Mouse (Mus musculus) ES-Bruce4 (cell line): ENCODE results near the gene Rdh8. TPM values are rescaled to one million over a fixed set of nuclear protein-coding genes. Genes with fewer than 3 reads are reported as not detected.
A peak's percentile ranks its signal among the peaks of the same experiment; 100 is the strongest.

Source experiments
- H3K27ac ChIP-seq: 2 replicates; pipeline ENCODE4 v1.5.1; 2012; ENCODE audit warnings: low read length, inconsistent platforms; ENCODE audit not compliant: insufficient read depth
- H3K27me3 ChIP-seq: 2 replicates; pipeline ENCODE4 v1.6.1; 2012; ENCODE audit warnings: mild to moderate bottlenecking, low read length, inconsistent platforms; ENCODE audit not compliant: control insufficient read depth, poor library complexity, insufficient read depth, severe bottlenecking
- H3K36me3 ChIP-seq: 2 replicates; pipeline ENCODE4 v1.6.1; 2012; ENCODE audit warnings: inconsistent platforms, mild to moderate bottlenecking, low read length, moderate library complexity; ENCODE audit not compliant: control insufficient read depth, poor library complexity, insufficient read depth, severe bottlenecking
- H3K4me1 ChIP-seq: one replicate; pipeline ENCODE4 v1.8.1; 2011; ENCODE audit warnings: low read length; ENCODE audit not compliant: control insufficient read depth, insufficient read depth
- H3K4me3 ChIP-seq: 2 replicates; pipeline ENCODE4 v1.5.1; 2011; ENCODE audit warnings: low read depth, mild to moderate bottlenecking, low read length
- H3K9ac ChIP-seq: 2 replicates; pipeline ENCODE4 v1.6.1; 2012; ENCODE audit warnings: low read depth, mild to moderate bottlenecking, inconsistent platforms; ENCODE audit not compliant: poor library complexity, severe bottlenecking
- H3K9me3 ChIP-seq: replicated peaks from 2 replicates; pipeline ENCODE4 v1.6.1; 2012; ENCODE audit warnings: mild to moderate bottlenecking, low read length, inconsistent platforms; ENCODE audit not compliant: control insufficient read depth, poor library complexity, insufficient read depth, severe bottlenecking
- CTCF ChIP-seq: IDR thresholded peaks from one replicate; pipeline ENCODE4 v1.8.1; 2011; ENCODE audit warnings: low read depth, low read length
- EP300 ChIP-seq: IDR thresholded peaks from 2 replicates; pipeline ENCODE4 v1.6.1; 2011; ENCODE audit warnings: low read depth, low read length; ENCODE audit not compliant: insufficient read depth
- POLR2A ChIP-seq: IDR thresholded peaks from one replicate; pipeline ENCODE4 v1.8.1; 2011; ENCODE audit warnings: low read length; ENCODE audit not compliant: insufficient read depth
- polyA plus RNA-seq: library from polyadenylated mRNA; stranded (reverse); fragments of >200 nt; gene quantifications from 2 replicates; pipeline ENCODE4 v1.2.4, GENCODE M21; 2011; ENCODE audit warnings: low read depth; ENCODE audit not compliant: missing spikeins, insufficient read depth, insufficient read length

The Rdh8 gene
- polyA plus RNA-seq, 1 experiment, result not detected

DNA sequence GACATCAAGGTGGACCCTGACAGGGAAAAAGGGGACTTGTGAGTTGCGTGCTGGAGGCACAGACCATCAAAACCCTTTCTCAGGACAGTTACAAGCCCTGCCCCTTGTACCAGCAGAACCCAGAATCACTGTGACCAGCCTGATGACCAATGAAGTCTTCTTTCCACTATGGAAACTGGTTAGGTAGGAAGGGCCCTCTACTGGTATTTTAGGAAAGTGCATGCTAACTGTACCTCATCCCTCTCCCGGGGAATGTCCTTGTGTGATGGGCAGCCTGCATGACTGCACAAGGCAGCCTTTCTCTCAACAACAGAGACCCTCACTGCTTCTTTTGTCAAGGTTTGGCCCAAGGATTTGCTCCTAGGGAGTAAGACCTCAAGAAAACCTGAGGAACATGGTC, 24.4 kb downstream of the Rdh8 start:
- Histone ChIP-seq H3K9ac (no peak overlapping the region), H3K4me1 (no peaks in the 10 kb centered on the region), H3K27me3 (no peaks in the 10 kb centered on the region), H3K4me3 (no peak overlapping the region), H3K9me3 (no peaks in the 10 kb centered on the region), H3K27ac (no peak overlapping the region), H3K36me3 (no peaks in the 10 kb centered on the region)
- no peak for TF ChIP-seq POLR2A
- peak; percentile 15 for TF ChIP-seq CTCF

DNA sequence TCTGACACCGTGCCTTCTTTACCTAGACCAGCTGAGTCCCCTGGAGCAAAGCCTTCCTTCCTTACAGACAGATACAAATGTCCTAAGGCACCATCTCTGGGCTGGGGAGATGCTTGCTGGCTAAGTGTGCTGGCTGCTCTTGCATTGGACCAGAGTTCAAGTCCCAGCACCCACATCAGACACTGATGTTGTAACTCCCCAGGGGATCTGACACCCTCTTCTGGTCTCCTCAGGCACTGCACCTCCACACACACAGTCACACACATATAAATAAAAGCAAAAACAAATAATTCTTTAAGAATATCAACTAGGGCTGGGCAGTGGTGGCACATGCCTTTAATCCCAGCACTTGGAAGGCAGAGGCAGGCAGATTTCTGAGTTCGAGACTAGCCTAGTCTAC, 31.9 kb downstream of the Rdh8 start:
- TF ChIP-seq CTCF, result peak; percentile 6
- no peak for TF ChIP-seq POLR2A
- no peak for TF ChIP-seq EP300
- Histone ChIP-seq H3K4me1 (no peaks in the 10 kb centered on the region), H3K4me3 (no peak overlapping the region), H3K9me3 (no peaks in the 10 kb centered on the region), H3K9ac (no peak overlapping the region), H3K36me3 (no peaks in the 10 kb centered on the region), H3K27me3 (no peaks in the 10 kb centered on the region), H3K27ac (no peak overlapping the region)

DNA sequence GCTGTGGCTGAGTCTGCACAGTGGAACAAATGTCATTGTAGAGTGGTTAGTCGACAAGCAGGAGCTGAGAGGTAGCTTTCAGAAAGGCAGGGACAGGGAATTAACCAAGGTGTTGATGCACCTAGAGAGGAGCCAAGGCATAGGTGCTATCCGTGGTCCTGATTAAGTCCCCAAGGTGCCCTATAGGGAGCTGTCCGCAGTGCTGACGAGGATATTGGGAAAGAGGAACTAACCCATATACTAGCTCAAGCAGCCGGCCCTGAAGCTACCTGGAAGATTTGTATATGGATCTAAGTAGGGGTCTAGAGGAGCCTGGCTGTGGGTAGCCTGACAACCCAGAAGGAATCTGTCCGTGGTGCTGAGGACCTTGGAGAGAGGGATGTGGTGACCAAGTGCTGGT, 38.8 kb downstream of the Rdh8 start:
- no peaks in the 10 kb centered on the region for H3K4me1 ChIP-seq
- TF ChIP-seq CTCF (no peak), EP300 (0 out of 2 replicates have a peak, but pooled peaks have one; percentile 49)
- no peaks in the 10 kb centered on the region for H3K9me3 ChIP-seq
- H3K4me3 ChIP-seq, result no peak overlapping the region
- H3K27me3 ChIP-seq, result no peaks in the 10 kb centered on the region
- no peak overlapping the region for H3K9ac ChIP-seq
- no peak overlapping the region for H3K27ac ChIP-seq
- no peaks in the 10 kb centered on the region for H3K36me3 ChIP-seq

DNA sequence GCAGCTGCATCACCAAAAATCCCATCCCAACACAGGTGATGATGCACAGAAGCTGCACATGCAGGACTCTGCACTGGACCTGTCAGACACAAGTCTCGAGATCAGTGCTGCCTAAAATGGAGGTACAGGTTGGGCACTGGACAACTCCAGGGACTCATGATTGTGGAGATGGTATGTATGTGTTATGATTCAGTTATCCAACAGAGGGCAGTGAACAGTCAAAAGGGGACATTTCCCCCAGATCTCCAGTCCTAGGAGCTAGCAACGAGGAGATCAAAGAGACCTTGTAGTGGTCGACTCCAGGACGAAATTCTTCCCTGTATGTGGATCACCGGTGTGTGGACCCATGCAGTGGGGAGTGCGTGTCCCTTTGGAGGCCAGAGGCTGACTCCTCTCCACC, 41.6 kb downstream of the Rdh8 start:
- Histone ChIP-seq H3K27me3 (no peaks in the 10 kb centered on the region), H3K9ac (no peak overlapping the region), H3K9me3 (no peaks in the 10 kb centered on the region), H3K27ac (no peak overlapping the region), H3K36me3 (no peaks in the 10 kb centered on the region), H3K4me1 (no peaks in the 10 kb centered on the region), H3K4me3 (no peak overlapping the region)
- no peak for TF ChIP-seq EP300
- no peak for TF ChIP-seq CTCF
- TF ChIP-seq POLR2A, result no peak

DNA sequence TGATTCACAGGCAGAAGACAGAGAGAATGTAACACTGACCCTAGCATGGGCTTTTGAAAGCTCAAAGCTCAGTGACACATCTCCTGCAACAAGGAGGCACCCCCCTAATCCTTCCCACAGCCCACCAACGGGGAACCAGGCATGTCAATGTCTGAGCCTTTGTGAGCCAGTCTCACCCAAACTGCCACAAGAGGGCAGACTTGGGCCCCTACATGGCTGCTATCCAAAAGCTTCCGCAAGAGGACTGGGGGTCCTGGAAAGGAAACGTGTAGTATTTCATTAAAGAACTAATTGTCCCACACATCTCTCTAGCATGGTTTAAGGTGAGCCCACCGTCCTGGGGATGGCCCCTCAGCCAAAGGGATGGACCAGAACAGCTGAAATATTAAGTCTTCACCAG, 43.5 kb downstream of the Rdh8 start:
- Histone ChIP-seq H3K36me3 (no peaks in the 10 kb centered on the region), H3K4me3 (no peak overlapping the region), H3K9ac (no peak overlapping the region), H3K27ac (no peak overlapping the region), H3K27me3 (no peaks in the 10 kb centered on the region), H3K4me1 (no peaks in the 10 kb centered on the region), H3K9me3 (no peaks in the 10 kb centered on the region)
- TF ChIP-seq CTCF (peak; percentile 87), POLR2A (no peak), EP300 (no peak)

DNA sequence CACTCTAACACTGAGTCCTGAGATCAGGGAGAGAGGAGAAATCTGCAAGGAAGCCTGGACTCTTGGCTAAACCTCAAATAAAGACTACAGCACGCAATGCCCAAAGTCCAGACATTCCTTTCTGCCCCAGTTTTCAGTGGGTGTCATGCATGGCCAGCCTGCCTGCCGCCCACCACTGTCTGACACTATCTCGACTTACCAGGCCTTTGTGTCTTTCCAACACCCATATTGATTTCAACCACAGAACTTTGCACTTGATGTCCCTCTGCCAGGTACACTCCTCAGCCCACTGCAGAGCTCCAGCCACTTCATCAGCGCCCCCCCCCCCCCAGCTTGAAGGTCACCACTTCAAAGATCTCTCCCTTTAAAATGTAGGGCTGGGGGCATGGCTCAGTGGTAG, 43.9 kb downstream of the Rdh8 start:
- Histone ChIP-seq H3K9me3 (no peaks in the 10 kb centered on the region), H3K4me1 (no peaks in the 10 kb centered on the region), H3K9ac (no peak overlapping the region), H3K27me3 (no peaks in the 10 kb centered on the region), H3K4me3 (no peak overlapping the region), H3K36me3 (no peaks in the 10 kb centered on the region), H3K27ac (no peak overlapping the region)
- TF ChIP-seq POLR2A (no peak), CTCF (no peak), EP300 (no peak)

DNA sequence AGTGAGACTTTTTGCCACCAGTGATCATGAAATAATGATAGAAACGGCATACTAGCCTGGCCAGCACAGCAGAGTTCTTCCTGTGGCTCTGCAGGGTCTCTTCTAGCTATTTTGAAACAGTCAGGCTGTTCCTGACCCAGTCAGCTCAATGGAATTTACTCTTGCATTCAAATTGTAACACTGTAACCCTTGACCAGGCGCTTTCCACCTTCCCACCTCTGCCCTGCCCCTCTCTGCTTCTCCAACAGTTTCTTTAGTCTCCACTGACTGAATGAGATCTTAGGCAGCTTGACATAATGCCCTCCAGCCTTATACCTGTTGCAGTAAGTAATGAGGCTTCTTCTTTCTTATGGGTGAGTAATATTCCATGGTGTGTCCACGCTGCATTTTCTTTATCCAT, 48.6 kb downstream of the Rdh8 start:
- Histone ChIP-seq H3K9me3 (no peaks in the 10 kb centered on the region), H3K9ac (no peak overlapping the region), H3K27ac (no peak overlapping the region), H3K4me1 (no peaks in the 10 kb centered on the region), H3K4me3 (no peak overlapping the region), H3K27me3 (no peaks in the 10 kb centered on the region), H3K36me3 (no peaks in the 10 kb centered on the region)
- TF ChIP-seq CTCF (no peak), EP300 (no peak), POLR2A (no peak)
